Mouse (Mus musculus) T-cell, adult 2 months (primary cell): Measurements from ENCODE around the gene Cul4a.

Source experiments
- DNase-seq: peaks from one replicate; pipeline ENCODE4 v3.0.0; 2022; ENCODE audit warnings: low spot score

Gene Cul4a

DNA sequence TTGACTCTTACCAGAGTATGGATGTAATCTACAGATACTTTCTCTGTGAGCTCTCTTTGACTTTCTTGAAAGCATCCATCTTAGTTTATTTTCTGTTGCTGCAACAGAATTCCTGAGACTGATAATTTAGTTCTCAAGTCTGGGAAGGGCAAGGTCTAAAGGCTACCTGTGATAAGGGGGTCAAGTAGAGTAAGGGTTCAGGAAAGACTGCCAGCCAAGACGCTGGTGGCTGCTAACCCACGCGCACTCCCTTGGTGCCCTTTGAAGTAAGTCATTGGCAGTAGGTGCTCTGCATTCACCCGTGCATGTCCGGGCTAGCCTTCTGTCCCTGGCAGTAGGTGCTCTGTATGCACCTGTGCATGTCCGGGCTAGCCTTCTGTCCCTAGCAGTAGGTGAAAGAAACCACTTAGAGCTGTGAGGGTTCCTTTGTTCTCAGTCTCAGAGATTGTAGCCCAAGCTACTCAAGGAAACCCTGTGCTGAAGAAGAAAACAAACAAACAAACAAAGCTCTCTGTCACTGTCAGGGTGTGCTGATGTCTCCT, 34.3 kb downstream of the Cul4a start:
- DNase-seq = no peak

DNA sequence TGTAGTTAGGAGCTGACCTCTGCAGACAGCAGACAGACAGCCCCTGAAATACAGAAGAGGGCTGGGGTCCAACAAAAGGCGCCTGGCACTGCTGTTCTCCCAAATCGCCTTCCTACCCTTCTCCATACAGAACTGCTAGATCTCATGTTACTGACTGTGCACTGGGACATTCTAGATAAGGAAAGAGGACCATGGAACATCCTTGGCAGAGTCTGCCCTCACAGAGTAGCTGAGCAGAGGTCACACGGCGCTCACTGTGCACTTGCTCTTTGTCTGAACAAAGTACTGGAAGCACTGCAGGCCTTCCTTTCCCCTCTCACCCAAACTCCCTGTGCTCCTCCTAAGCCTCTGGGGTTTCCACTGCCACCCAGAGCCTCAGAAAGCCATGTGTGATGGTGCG, 36.3 kb downstream of the Cul4a start:
- DNase-seq = no peak

DNA sequence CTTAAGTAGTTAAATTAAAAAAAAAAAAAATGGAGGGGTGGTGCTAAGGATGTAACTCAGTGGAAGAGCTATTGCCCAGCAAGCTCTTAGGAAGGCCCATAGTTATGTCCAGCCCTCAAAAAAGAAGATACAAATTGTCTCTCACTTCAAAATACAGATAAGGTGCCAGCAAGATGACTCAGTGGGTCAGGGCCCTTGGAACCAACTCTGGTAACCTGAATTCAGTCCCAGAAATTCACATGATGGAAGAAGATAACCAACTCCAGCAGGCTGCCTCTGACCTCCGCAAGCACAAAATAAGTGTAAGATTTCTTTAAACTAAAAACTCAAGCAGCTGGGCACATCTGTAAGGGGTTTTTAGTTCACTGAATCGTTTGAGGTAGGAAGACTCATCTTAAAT, 43.1 kb downstream of the Cul4a start:
- DNase-seq = no peak

DNA sequence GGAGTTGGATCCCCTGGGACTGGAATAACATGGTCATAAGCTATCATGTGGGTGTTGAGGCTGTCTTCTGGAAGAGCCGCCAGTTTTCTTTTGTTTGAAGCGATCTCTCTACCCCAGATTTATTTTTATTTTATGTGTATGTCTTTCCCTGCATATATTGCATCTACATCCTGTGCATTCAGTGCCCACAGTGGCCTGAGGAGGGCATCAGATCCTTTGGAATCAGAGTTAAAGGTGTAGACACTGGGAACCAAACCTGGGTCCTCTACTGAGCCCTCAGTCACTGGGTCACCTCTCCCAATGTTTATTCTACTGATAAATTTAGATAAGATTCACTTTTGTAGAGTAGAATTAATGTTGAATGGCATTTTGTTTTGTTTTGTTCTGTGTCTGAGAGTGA, 43.9 kb downstream of the Cul4a start:
- DNase-seq = no peak

DNA sequence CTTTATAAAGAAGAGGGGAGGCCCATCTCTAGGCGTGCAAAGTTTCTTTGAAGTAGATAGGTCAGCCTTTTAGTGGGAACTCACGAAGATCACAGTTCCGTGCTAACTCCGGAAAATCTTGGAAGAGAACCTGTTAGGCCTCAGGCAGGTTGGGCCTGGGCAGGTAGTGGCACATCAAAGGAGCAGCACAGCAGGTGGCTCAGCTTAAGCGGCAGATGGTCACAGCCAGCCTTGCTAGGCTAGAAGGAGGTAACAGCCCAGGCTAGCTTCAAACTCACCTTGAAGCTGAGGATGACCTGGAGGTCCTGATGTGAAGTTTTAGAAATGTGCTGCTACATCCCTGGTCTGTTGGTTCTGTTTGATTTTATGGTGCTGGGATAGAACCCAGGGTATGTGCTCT, 44.4 kb downstream of the Cul4a start:
- no peak for DNase-seq

DNA sequence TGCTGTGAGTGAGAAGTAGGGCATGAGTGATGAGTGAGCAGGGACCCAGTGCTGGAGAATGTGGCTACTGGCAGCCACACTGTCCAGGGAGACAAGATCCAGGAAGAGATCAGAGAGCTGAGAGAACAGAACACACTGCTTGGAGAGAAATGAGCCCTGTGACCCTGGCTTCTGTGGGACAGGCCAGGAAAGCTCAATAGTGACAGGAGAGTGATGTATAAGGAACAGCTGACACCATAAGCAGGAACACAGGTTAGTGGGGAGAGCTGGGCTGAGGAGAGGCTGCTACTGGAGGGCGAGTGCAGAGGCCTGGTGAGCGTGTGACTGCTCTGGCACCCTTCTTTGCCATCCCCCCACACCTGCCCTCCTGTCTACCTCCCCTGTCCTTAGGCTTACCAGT, 45.5 kb downstream of the Cul4a start:
- no peak for DNase-seq

DNA sequence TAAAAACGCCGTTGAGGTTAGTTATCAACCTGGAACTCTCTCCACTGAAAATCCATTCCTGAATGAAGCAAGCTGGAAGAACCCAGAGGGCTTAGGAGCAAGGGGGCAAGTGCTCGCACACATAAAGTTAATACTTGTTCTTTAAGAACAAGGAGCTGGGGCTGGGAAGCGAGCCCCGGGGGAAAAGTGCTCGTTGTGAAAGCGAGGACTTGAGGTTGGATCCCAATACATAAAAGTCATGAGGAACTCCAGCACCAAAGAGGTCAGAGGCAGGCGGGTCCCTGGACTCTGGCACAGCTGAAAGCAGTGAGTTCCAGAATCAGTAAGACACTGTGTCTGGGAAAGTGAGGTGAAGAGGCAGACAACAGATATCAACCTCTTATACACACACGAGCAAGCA, 48.7 kb downstream of the Cul4a start:
- no peak for DNase-seq

DNA sequence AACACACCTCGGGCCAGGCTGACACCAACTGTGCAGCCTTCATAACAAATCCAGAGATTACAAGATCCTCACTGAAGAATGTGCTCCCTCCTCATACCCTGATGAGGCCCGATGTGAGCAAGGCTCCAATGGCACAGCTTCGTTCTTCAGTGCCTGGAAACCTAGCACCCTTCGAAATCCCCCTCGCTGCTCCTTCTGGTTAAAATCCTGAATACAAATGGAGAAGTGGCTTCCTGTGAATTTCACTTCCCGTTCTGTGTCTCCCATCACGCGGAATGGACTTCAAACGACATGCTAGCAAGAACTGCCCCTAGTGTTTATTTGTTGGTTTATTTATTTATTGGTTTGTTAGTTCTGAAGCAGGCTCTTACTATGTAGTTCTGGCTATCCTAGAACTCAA, 49.9 kb downstream of the Cul4a start:
- DNase-seq = no peak

DNA sequence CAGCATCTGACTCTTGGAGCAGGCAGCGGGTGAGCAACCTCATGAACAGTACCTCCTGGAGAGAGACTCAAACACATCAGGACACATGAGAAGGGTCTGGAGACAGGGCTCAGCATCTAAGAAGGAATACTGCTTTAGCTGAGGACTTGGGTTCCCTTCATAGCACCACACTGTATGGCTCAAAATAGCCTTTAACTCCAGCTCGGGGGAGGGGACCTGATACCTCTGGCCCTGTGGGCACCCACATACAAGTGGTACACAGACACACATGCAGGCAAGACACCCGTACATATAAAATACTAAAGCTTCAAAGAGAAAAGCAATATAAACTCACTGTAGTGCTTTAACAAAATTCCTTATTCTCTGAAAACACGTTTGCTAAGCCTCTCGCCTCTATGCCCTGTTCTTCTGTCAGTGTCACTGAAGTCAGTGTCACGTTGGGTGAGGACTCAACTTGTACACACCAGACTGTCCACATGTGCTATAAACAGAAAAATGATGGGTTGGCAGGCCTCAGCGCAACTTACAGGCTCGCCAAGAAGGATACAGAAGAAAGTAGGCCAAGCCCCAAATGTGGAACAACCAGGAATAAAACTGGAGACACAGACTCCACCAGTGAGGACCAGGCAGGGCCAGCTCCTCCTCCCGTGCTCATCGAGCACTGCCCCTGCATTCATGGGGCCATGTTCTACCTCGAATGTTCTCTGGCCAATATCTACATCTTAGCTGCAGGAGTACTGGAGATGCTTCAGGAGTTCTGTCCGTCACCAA, 51.1 kb downstream of the Cul4a start:
- no peak for DNase-seq

DNA sequence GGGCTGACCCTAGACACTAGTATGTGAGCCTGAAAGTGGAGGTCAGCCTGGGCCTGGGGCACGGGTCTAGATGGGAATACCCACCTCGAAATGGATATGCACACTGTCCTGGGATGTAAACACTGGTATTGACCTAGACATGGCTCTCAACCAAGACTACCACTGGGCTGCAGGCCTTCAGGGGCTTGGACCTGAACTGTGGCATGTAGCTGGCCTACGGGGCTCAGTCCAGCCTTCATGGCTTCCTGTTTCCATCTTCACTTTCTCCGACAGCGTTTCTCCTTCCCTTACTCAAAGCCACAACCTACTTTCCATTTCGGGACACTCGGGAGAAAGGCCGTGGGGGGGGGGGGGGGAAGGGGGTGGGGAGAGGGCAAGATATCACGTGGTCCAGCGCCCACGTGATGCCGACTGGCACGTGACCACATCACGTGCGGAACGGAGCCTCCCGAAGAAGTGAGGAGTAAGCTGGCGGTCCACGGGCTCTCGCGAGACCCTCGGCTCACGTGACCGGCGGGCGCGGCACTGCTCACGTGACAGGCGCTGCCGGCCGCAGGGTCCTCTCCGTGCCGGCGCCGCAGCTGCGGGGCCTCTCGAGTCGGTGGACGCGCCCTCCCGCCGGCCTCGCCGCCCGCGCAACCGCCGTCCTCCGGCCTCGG, 53.4 kb downstream of the Cul4a start, which contains the start of gene Lamp1:
Gene Lamp1 (plus strand): TSS at position 444 of the 659 bp plus-strand sequence.
- DNase-seq = peak; percentile 96

DNA sequence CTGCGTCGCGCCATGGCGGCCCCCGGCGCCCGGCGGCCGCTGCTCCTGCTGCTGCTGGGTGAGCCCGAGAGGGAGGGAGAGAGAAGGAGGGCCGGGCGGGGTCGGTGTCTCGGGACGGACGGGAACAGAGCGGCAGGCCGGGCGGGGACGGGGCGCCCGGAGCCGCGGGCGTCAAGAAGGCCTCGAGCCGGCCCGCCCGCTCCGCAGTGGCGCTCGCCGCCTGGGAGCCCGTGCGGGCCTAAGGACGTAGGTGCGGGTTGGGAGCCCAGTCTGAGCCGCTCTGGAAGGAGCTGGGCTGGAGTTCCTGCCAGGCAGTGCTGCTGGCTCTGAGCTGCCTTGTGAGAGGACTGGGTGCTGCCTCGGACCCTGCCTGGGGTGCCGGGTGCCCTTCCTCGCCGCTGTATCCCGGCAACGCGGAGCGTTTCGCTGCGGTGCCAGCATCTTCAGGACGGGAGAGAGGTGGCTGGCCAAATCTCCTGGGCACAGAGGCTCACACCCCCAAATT, 54.0 kb downstream of the Cul4a start:
- DNase-seq = no peak

DNA sequence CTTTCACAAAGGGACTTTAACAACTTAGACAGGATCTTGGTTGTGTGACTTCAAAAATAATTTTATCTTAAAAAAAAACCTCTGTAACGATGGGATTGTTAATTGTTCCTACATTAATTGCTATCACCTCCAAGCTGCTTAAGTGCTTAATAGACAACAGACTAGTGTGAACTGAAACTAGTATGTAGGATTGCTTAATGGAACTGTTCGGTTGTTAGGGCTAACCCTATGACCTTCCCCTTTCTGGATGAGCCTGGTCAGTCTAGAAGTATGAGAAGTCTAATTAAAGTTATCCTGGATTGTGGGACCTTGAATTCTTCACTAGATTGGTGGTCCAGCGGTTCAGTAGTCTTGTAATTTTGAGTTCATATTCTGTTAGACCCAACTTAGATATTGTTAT, 55.3 kb downstream of the Cul4a start:
- DNase-seq = no peak

DNA sequence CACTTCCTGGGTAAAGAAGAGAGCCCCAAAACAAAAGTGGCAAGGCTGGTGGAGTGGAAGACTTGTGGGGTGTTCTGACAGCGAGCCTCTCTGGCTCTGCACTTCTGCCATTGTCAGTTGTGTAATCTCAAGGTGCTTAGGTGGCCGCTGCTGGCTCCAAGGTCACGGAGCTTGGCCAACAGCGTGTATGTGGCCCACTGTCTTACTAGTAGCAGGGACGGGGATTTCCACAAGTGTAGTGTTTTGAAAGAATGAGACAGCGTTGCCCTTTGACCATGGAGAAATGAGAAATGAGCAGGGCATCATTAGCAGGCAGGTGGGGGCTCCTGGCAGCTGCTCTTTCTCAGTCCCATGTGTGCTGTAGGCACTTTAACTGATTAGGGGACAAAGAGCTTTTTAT, 56.7 kb downstream of the Cul4a start:
- DNase-seq = no peak

DNA sequence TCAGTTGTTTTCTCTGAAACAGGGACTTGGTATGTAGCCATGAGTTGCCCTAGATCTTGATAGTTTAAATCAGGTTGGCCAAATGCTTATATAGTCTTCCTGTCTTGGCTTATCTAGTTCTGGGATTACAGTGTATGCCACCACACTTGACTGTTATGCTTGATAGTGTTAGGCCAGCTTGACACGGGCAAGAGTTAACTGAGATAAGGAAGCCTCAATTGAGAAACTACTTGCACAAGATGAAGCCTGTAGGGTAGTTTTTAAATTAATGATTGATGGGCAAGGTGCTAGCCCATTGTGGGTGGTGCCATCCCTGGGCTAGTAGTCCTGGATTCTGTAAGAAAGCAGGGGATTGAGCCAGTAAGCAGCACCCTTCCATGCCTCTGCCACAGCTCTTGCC, 58.1 kb downstream of the Cul4a start:
- no peak for DNase-seq

DNA sequence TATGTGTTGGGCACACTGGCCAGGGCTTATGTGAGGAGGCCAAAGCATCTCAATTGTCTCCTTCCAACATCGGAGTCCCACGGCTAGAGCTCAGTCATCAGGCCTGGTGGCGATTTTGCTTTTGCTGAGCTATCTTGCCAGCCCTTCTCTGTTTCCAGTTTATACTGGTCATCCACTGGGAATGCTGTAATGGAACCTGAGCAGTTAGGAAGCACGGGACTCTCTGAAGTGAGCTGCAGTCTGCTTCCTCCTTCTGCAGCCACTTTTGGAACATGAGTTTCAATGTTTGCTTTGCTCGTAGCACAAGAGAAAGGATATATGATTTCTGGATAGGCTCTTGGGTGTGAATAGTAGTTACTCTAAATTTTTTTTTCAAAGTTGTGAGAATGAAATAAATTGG, 58.9 kb downstream of the Cul4a start:
- no peak for DNase-seq

DNA sequence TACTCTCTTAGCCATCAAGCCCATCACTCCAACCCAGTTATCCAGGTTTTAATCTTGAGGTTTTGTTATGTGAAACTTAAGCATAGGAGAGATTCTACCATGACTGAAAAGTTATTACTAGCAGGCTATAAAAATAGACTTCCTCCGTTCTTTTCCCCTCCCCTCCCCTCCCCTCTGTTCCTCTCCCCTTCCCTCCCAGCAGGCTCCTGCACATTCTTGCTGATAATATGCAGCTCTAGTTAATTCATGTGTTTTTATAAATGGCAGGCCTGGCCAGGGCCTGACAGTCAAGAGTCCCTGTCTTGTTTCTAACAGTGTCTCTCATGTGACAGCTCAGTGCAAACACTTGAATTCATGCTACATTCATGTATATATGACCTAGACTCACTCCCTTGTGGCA, 65.1 kb downstream of the Cul4a start:
- no peak for DNase-seq

DNA sequence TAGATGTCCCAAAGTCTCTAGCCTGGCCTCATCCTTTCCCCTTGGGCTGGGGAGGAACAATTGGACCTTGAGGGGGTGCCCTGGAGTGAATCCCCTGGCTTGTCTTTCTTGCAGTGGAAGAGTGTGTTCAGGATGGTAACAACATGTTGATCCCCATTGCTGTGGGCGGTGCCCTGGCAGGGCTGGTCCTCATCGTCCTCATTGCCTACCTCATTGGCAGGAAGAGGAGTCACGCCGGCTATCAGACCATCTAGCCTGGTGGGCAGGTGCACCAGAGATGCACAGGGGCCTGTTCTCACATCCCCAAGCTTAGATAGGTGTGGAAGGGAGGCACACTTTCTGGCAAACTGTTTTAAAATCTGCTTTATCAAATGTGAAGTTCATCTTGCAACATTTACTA, 68.9 kb downstream of the Cul4a start:
- no peak for DNase-seq

DNA sequence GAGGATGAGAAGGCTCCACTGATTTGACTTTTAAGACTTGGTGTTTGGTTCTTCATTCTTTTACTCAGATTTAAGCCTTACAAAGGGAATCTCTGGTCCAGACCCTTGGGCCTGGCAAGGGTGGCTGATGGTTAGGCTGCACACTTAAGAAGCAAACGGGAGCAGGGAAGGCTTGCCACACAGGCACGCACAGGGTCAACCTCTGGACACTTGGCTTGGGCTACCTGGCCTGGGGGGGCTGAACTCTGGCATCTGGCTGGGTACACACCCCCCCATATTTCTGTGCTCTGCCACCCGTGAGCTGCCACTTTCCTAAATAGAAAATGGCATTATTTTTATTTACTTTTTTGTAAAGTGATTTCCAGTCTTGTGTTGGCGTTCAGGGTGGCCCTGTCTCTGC, 69.4 kb downstream of the Cul4a start:
- DNase-seq = no peak

DNA sequence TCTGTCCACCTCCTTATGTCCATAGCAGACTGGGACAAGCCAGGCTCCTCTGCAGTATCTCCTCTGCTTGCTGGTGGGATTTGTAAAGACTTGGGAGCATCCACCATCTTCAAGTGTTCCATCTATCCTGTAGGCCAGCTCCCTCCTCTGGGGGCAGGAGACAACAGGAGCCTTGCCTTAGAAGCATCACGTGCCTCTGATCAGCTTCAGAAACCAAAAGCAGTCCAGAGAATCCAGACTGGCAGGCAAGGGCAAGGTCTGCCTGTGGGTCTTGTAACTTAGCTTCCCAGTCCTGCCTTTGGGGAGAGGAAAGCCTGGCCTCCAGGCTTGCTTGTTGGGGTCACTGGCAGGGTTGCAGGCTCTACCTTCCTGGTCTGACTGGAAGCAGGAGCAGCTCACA, 70.2 kb downstream of the Cul4a start:
- DNase-seq = no peak

DNA sequence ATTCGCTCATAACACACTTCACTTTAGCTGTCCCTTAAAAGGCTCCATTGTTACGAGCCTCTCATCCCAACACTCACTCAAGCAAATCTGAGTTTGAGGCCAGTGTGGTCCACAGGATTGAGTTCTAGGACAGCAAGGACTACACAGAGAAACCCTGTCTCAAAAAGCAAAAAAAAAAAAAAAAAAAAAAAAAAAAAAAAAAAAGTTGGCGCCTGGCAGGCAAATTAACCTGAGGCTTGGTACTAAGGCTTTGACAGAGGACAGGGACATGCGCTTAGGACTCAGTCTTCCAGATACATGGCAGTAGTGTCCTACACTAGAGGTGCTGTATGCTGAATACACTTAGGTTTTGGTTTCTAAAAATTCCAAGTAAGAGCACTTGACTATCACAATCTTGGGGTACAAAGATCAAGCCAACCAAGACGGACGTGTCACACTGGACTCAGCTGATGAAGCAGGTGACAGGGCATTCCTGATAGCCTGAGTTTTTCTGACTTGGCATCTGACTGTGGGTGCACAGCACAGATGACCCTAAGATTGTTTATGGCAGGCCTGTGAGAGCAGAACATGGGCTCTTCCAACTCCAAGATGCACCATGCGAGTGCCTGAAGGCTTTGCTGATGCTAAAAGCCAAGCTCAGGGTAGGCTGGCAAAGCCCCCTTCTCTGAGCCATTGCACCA, 71.9 kb downstream of the Cul4a start:
- DNase-seq = no peak

DNA sequence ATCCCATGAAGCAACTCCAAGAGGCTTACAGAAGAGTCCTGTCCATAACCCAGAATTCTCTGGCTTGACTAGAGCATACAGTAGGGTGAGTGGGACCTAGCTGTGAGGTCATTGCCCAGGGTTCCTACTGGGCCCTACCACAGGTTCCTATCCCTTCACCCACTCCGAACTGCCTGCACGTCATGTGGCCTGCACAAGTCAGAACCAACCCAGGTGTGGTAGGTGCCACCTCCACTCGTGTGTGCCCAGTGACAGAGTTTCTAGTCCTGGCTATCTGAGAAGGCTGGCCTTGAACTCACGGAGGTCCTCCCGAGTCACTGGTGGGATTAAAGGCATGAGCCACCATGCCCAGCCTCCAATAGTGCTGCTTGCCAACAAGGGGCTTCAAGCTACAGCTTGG, 72.7 kb downstream of the Cul4a start:
- no peak for DNase-seq

DNA sequence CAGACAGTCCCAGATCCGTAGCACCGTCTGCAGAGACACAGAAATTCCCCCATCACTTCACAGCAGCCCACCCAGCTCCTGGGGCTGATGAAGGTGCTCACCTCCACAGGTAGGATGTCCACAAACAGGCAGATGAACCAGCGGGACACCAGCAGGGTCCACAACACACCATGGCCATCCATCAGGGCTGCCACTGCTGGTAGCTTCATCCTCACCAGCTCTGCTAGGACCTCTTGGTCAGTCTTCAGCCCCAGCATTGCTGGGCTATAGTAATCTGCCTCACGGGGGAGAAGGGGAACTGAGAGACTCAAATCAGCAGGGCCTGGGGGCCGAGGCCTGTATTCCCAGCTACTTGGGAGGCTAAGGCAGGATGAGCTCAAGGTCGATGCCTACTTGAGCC, 74.1 kb downstream of the Cul4a start:
- no peak for DNase-seq

DNA sequence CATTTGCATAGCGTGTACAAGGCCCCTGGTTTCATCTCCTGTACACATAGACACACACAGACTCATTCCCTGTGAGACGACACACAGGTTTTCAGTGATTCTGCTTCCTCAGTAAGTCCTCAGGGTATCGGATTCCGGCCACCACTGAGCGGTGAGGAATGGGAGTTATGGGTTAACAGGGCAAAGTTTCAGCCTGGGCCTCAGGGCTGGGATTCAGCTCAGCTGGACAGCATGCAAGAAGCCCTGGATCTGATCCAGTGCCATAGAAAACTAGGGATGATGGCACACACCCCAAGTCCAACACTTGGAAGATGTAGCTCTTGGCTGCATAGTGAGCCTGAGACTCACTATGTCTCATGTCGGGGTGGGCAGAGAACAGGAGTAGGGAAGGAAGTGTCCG, 74.5 kb downstream of the Cul4a start:
- no peak for DNase-seq
